Mouse (Mus musculus): ENCODE measurements around the gene Mast3. TPM values are rescaled to one million over a fixed set of nuclear protein-coding genes. Genes with fewer than 3 reads are reported as not detected.

Mast3 gene
- polyA plus RNA-seq, 2 experiments: 14.4 to 37.2 TPM

- H3K9me3 ChIP-seq (ENCODE audit: control insufficient read depth, low read length): no peaks in the 10 kb centered on the region
- H3K4me2 ChIP-seq (replicated peaks; ENCODE audit: low read depth, low read length, severe bottlenecking): no peak overlapping the region
- peak overlapping the region; percentile 36 for H3K9ac ChIP-seq (ENCODE audit: low read depth, low read length, severe bottlenecking)
- no peaks in the 10 kb centered on the region for H3K36me3 ChIP-seq (ENCODE audit: control insufficient read depth, insufficient read depth, low read length)
- H3K27ac ChIP-seq (replicated peaks; ENCODE audit: low read depth, low read length): no peak overlapping the region
- DNase-seq (ENCODE audit: low spot score) (no peak), ATAC-seq (ENCODE audit: low FRiP score, low read depth) (no peak)
- TF ChIP-seq POLR2A (IDR thresholded peaks at IDR 0.05; ENCODE audit: borderline replicate concordance, extremely low read depth, insufficient read depth, insufficient read length): no peak
- peaks cover 2% of the 10 kb centered on the region; the same call in 1 of the 2 replicates for H3K4me1 ChIP-seq (ENCODE audit: control insufficient read depth, insufficient read depth, low read length)
- peaks cover 62% of the 10 kb centered on the region for H3K27me3 ChIP-seq (ENCODE audit: control insufficient read depth, insufficient read depth, low read length)
- H3K4me3 ChIP-seq (replicated peaks; ENCODE audit: low read length): peak overlapping the region; percentile 11
- whole genome bisulfite sequencing: 5% methylated on average over 38 of the region's 38 CpGs
These were observed 61.7 kb downstream of the Mast3 start for GRCm38 (mm10) chr8:70742981-70743655.

DNA sequence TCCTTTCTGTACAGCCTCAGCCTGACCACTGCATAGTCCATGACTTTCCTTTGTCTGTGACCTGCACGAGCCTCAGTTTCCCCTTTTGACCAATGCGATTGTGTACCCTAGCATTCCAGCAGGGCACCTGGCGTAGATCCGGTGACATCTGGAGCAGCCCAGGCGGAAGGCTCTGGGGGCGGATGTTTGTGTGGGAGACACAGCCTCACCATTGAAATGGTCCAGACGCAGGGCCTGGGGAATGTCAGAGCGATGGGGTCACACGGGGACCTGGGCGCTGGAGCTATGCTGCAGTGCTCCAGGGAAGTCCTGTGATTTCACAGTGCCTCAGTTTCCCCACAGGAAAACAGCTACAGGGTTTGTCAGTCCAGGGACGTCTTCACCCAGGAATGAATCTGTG is 62.7 kb downstream of the Mast3 start:
- no peak overlapping the region for H3K4me3 ChIP-seq (replicated peaks; ENCODE audit: low read length)
- H3K27me3 ChIP-seq (ENCODE audit: control insufficient read depth, insufficient read depth, low read length): peaks cover 55% of the 10 kb centered on the region
- H3K36me3 ChIP-seq (ENCODE audit: control insufficient read depth, insufficient read depth, low read length): no peaks in the 10 kb centered on the region
- H3K4me1 ChIP-seq (ENCODE audit: control insufficient read depth, insufficient read depth, low read length): peaks cover 2% of the 10 kb centered on the region; the same call in 1 of the 2 replicates
- H3K27ac ChIP-seq (replicated peaks; ENCODE audit: low read depth, low read length): no peak overlapping the region
- H3K9me3 ChIP-seq (ENCODE audit: control insufficient read depth, low read length): no peaks in the 10 kb centered on the region
- no peak overlapping the region for H3K9ac ChIP-seq (ENCODE audit: low read depth, low read length, severe bottlenecking)
- H3K4me2 ChIP-seq (replicated peaks; ENCODE audit: low read depth, low read length, severe bottlenecking): no peak overlapping the region
- no peak for TF ChIP-seq POLR2A (IDR thresholded peaks at IDR 0.05; ENCODE audit: borderline replicate concordance, extremely low read depth, insufficient read depth, insufficient read length)
- DNase-seq (ENCODE audit: low spot score) (no peak), ATAC-seq (ENCODE audit: low FRiP score, low read depth) (no peak)
- WGBS: 53% methylated on average over 11 of the region's 11 CpGs

DNA sequence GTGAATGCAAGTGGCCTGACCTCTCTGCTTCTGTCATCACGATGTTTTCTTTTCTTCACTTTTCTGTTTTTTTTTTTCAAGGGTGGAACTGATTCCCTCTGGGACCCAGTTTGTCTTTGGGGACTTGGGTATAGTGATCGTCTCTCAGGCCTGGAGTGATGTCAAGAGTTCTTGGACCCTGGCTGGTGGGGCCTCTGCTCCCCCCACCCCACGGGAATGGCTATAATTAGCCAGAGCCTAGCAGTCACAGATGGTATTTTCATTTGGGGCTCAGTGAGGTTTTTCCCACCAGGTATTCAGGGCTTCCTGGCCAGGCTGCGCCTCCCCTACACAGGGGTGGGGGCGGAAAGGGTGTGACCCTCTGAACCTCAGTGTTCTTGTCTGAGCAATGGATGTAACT is 63.2 kb downstream of the Mast3 start:
- H3K4me3 ChIP-seq (replicated peaks; ENCODE audit: low read length): no peak overlapping the region
- H3K36me3 ChIP-seq (ENCODE audit: control insufficient read depth, insufficient read depth, low read length): no peaks in the 10 kb centered on the region
- TF ChIP-seq POLR2A (IDR thresholded peaks at IDR 0.05; ENCODE audit: borderline replicate concordance, extremely low read depth, insufficient read depth, insufficient read length): no peak
- no peak for DNase-seq (ENCODE audit: low spot score)
- WGBS: 47% methylated on average over 5 of the region's 5 CpGs
- H3K4me2 ChIP-seq (replicated peaks; ENCODE audit: low read depth, low read length, severe bottlenecking): no peak overlapping the region
- H3K27me3 ChIP-seq (ENCODE audit: control insufficient read depth, insufficient read depth, low read length): peaks cover 50% of the 10 kb centered on the region
- H3K9ac ChIP-seq (ENCODE audit: low read depth, low read length, severe bottlenecking): no peak overlapping the region
- no peak overlapping the region for H3K27ac ChIP-seq (replicated peaks; ENCODE audit: low read depth, low read length)
- H3K4me1 ChIP-seq (ENCODE audit: control insufficient read depth, insufficient read depth, low read length): peaks cover 2% of the 10 kb centered on the region; the same call in 1 of the 2 replicates
- no peak for ATAC-seq (ENCODE audit: low FRiP score, low read depth)
- H3K9me3 ChIP-seq (ENCODE audit: control insufficient read depth, low read length): no peaks in the 10 kb centered on the region

DNA sequence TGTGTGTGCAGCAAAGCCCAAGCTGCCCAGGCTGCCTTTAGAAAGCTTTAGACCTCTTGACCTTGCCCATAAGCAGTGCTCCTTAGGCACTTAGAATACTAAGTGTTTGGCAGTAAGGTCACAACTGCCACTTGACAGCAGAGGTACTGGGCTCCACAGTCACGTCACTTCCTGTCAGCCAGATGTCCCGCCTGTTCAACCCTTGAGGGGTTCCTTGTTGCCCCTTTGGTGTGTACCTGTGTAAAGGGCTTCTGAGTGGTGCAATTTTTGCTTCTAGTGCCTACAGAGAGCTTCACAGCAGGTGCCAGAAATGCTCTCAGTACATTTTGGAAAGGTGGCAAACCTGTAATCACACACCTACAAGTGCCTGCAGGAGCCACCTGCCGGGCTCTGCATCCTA is 66.6 kb downstream of the Mast3 start:
- H3K4me1 ChIP-seq (ENCODE audit: control insufficient read depth, insufficient read depth, low read length): no peaks in the 10 kb centered on the region
- WGBS: 43% methylated on average over 3 of the region's 3 CpGs
- DNase-seq (ENCODE audit: low spot score): no peak
- no peak for ATAC-seq (ENCODE audit: low FRiP score, low read depth)
- H3K4me3 ChIP-seq (replicated peaks; ENCODE audit: low read length): no peak overlapping the region
- no peak overlapping the region for H3K4me2 ChIP-seq (replicated peaks; ENCODE audit: low read depth, low read length, severe bottlenecking)
- H3K36me3 ChIP-seq (ENCODE audit: control insufficient read depth, insufficient read depth, low read length): no peaks in the 10 kb centered on the region
- H3K27me3 ChIP-seq (ENCODE audit: control insufficient read depth, insufficient read depth, low read length): peaks cover 18% of the 10 kb centered on the region
- no peak overlapping the region for H3K9ac ChIP-seq (ENCODE audit: low read depth, low read length, severe bottlenecking)
- no peak overlapping the region for H3K27ac ChIP-seq (replicated peaks; ENCODE audit: low read depth, low read length)
- no peak for TF ChIP-seq POLR2A (IDR thresholded peaks at IDR 0.05; ENCODE audit: borderline replicate concordance, extremely low read depth, insufficient read depth, insufficient read length)
- H3K9me3 ChIP-seq (ENCODE audit: control insufficient read depth, low read length): no peaks in the 10 kb centered on the region

DNA sequence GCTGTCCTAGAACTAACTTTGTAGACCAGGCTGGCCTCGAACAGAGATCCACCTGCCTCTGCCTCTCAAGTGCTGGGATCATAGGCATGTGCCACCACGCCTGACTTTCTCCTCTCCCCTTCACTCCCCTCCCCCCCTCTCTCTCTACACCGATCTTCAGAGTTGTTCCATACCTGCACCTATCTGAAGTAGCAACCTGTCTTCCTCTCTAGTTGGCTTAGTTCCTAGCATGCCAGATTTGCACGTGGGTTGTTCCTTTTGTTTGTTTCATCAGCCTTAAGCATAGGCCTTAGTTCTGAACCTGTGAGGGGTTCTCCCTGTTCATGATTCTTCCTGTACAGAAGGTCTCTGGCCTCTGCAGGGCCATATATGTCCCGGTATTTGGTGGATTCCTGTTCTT is 67.1 kb downstream of the Mast3 start:
- no peak for TF ChIP-seq POLR2A (IDR thresholded peaks at IDR 0.05; ENCODE audit: borderline replicate concordance, extremely low read depth, insufficient read depth, insufficient read length)
- no peaks in the 10 kb centered on the region for H3K9me3 ChIP-seq (ENCODE audit: control insufficient read depth, low read length)
- H3K9ac ChIP-seq (ENCODE audit: low read depth, low read length, severe bottlenecking): no peak overlapping the region
- no peak overlapping the region for H3K27ac ChIP-seq (replicated peaks; ENCODE audit: low read depth, low read length)
- H3K4me1 ChIP-seq (ENCODE audit: control insufficient read depth, insufficient read depth, low read length): no peaks in the 10 kb centered on the region
- ATAC-seq (ENCODE audit: low FRiP score, low read depth) (no peak), DNase-seq (ENCODE audit: low spot score) (no peak)
- H3K36me3 ChIP-seq (ENCODE audit: control insufficient read depth, insufficient read depth, low read length): no peaks in the 10 kb centered on the region
- peaks cover 15% of the 10 kb centered on the region; the same call in 1 of the 2 replicates for H3K27me3 ChIP-seq (ENCODE audit: control insufficient read depth, insufficient read depth, low read length)
- H3K4me2 ChIP-seq (replicated peaks; ENCODE audit: low read depth, low read length, severe bottlenecking): no peak overlapping the region
- no peak overlapping the region for H3K4me3 ChIP-seq (replicated peaks; ENCODE audit: low read length)
- 68% methylated on average over 5 of the region's 5 CpGs for WGBS

Data from limb, embryonic 14.5 days (tissue).